Mouse (Mus musculus) olfactory bulb, adult 2 months (tissue): ENCODE data around the gene Gadd45g.

Experiments used
- CTCF ChIP-seq: fragments of 200-500 bp; IDR thresholded peaks from 2 replicates; pipeline ENCODE4 v1.5.1; 2012; ENCODE audit warnings: low read depth, mild to moderate bottlenecking, low read length, moderate library complexity; ENCODE audit not compliant: insufficient read depth
- POLR2A ChIP-seq: fragments of 200-500 bp; IDR thresholded peaks from 2 replicates; pipeline ENCODE4 v1.6.1; 2012; ENCODE audit warnings: mild to moderate bottlenecking, low read depth, low read length, moderate library complexity; ENCODE audit not compliant: insufficient read depth

DNA sequence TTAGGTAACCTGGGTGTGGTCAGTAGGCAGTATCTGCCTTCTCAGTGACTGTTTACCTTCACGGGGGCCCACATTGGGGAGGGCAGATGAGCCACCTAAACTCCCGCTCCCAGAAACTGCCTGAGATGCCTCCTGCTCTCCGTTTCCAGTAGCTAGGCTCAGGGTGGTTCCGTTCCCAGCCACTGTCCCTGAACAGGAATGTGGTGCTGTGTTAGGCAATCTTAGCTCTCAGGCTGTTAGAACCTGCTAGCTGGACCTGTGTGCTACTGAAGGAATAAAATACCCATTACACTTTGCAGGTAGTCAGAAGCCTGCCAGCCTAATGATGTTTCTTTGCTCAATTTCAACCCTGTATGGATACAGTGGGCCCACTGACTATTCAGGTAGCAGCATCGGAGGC is 37.8 kb downstream of the Gadd45g start:
- TF ChIP-seq CTCF (no peak), POLR2A (no peak)
